Mouse (Mus musculus) lung, postnatal 0 days (tissue): ENCODE measurements around the gene Tspan18.

ENCODE experiments used
- CTCF ChIP-seq: IDR thresholded peaks from 2 replicates; pipeline ENCODE4 v1.5.1; 2016; ENCODE audit warnings: antibody characterized with exemption, mild to moderate bottlenecking
- EP300 ChIP-seq: IDR thresholded peaks from 2 replicates; pipeline ENCODE4 v1.6.1; 2016; ENCODE audit warnings: antibody characterized with exemption, mild to moderate bottlenecking, control low read depth

GRCm38 (mm10) chr2:93215790-93216189, 118.5 kb downstream of the Tspan18 start:
- no peak for TF ChIP-seq CTCF
- TF ChIP-seq EP300 = no peak
